Mouse (Mus musculus) liver, adult 2 months (tissue): Measurements from ENCODE around the gene Cdh13.

Experiments
- CTCF ChIP-seq: fragments of 200-500 bp; IDR thresholded peaks from 2 replicates; pipeline ENCODE4 v1.5.1; 2011; ENCODE audit warnings: low read depth, low read length, control low read depth
- POLR2A ChIP-seq: fragments of 200-500 bp; IDR thresholded peaks from 2 replicates; pipeline ENCODE4 v1.6.1; 2011; ENCODE audit warnings: low read length, control low read depth; ENCODE audit not compliant: insufficient read depth; ENCODE audit errors: extremely low read depth

DNA sequence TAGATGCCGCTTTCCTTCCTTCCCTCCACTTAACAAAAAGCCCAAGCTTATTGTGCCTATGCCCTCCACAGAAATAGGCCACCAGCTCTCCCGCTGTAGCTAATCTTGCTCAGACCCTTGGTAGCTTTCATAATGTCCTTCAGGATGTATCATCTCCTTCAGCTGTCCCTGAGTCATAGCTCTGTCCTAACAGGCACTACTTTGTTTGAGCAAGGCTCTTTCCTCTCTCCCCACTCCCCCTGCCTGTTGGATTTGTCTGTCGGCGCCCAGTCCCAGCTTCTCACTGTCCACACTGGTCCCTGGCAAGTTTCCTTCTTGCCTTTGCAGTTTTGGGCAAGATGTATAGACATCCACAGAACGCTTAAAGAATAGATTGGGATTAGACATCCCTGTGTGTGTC, 100.8 kb downstream of the Cdh13 start:
- TF ChIP-seq CTCF (no peak), POLR2A (no peak)
